Mouse (Mus musculus): Measurements from ENCODE around the gene Unk. TPM values are rescaled to one million over a fixed set of nuclear protein-coding genes. Genes with fewer than 3 reads are reported as not detected.
"Not testable (repeated sequence)": the region's sequence is repeated elsewhere in the genome, so short reads cannot be mapped to it uniquely, and the experiment has no call there.

Unk gene
- polyA plus RNA-seq, 1 experiment, result 21.5 TPM

DNA sequence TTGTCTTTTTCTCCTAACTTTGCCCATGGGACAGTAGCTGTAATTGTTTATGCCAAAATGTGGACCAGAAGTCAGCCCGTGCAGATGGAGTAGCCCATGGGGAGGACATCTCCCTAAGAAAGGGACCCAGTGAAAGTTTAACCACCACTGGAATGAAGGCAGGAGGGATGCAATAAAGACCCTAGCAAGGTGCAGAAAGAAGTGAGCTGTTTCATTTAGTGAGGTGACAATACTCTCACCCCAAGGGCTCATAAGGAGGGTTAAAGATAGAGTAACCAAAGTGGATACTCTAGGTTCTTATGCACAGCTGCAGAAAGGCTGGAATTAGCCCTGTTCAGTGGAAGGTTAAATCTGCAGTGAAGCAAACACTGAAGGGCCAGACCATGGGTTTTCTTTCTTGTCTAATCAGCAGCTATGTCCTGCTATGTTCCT, 10.7 kb upstream of the Unk start:
- 62% methylated on average over 1 of the region's 1 CpGs for WGBS
- H3K27ac ChIP-seq (ENCODE audit: insufficient read depth, low read depth, low read length), result no peak overlapping the region
- no peak for TF ChIP-seq POLR2A (IDR thresholded peaks at IDR 0.05; ENCODE audit: low read depth, low read length)
- no peak for TF ChIP-seq CTCF (IDR thresholded peaks at IDR 0.05; ENCODE audit: extremely low read depth, insufficient read length, insufficient replicate concordance, low read depth, low read length)
- no peaks in the 10 kb centered on the region for H3K27me3 ChIP-seq (ENCODE audit: control insufficient read depth, insufficient read depth, low read length)
- H3K4me3 ChIP-seq (ENCODE audit: low read depth, low read length), result no peak overlapping the region
- H3K36me3 ChIP-seq (ENCODE audit: control insufficient read depth, insufficient read depth, low read length), result peaks cover 20% of the 10 kb centered on the region
- H3K4me1 ChIP-seq (ENCODE audit: control insufficient read depth, insufficient read depth, insufficient read length, low read length), result peaks cover 3% of the 10 kb centered on the region; the same call in 1 of the 2 replicates

DNA sequence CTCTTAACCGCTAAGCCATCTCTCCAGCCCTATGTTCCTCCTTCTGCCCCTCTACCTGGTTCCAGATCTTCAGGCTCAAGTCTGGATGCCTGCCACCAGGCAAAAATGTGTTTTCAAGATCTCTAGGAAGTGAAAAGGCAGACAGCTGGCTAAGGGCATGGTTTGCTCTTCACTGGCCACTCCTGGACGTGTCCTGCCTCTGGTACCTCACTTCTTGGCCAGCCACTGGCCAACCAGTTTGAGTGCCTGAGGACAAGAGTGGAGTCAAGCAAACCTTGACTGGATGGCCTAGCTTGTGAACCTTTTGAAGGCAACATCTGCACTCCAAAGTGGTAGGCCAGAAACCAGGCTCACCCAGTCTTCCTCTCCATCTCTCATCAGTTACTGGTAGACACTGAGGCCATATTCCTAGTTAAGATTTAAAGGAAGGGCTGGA, 10.1 kb upstream of the Unk start:
- 80% methylated on average over 2 of the region's 2 CpGs for WGBS
- no peak overlapping the region for H3K27ac ChIP-seq (ENCODE audit: insufficient read depth, low read depth, low read length)
- no peak for TF ChIP-seq CTCF (IDR thresholded peaks at IDR 0.05; ENCODE audit: extremely low read depth, insufficient read length, insufficient replicate concordance, low read depth, low read length)
- no peak for TF ChIP-seq POLR2A (IDR thresholded peaks at IDR 0.05; ENCODE audit: low read depth, low read length)

GRCm38 (mm10) chr11:116020519-116020922, 9.6 kb upstream of the Unk start:
- 16% methylated on average over 1 of the region's 1 CpGs for WGBS
- Histone ChIP-seq H3K27me3 (ENCODE audit: control insufficient read depth, insufficient read depth, low read length) (no peaks in the 10 kb centered on the region), H3K4me3 (ENCODE audit: low read depth, low read length) (no peak overlapping the region), H3K4me1 (ENCODE audit: control insufficient read depth, insufficient read depth, insufficient read length, low read length) (peaks cover 3% of the 10 kb centered on the region; the same call in 1 of the 2 replicates), H3K27ac (ENCODE audit: insufficient read depth, low read depth, low read length) (no peak overlapping the region), H3K36me3 (ENCODE audit: control insufficient read depth, insufficient read depth, low read length) (peaks cover 20% of the 10 kb centered on the region)
- no peak for TF ChIP-seq POLR2A (IDR thresholded peaks at IDR 0.05; ENCODE audit: low read depth, low read length)
- TF ChIP-seq CTCF (IDR thresholded peaks at IDR 0.05; ENCODE audit: extremely low read depth, insufficient read length, insufficient replicate concordance, low read depth, low read length), result peak; percentile 21; the same call in 1 of the 2 replicates

More for the DNA sequence above, 10.1 kb upstream of the Unk start:
- H3K27me3 ChIP-seq (ENCODE audit: control insufficient read depth, insufficient read depth, low read length), result no peaks in the 10 kb centered on the region
- H3K4me1 ChIP-seq (ENCODE audit: control insufficient read depth, insufficient read depth, insufficient read length, low read length), result peaks cover 3% of the 10 kb centered on the region; the same call in 1 of the 2 replicates
- H3K4me3 ChIP-seq (ENCODE audit: low read depth, low read length), result no peak overlapping the region
- peaks cover 20% of the 10 kb centered on the region for H3K36me3 ChIP-seq (ENCODE audit: control insufficient read depth, insufficient read depth, low read length)

DNA sequence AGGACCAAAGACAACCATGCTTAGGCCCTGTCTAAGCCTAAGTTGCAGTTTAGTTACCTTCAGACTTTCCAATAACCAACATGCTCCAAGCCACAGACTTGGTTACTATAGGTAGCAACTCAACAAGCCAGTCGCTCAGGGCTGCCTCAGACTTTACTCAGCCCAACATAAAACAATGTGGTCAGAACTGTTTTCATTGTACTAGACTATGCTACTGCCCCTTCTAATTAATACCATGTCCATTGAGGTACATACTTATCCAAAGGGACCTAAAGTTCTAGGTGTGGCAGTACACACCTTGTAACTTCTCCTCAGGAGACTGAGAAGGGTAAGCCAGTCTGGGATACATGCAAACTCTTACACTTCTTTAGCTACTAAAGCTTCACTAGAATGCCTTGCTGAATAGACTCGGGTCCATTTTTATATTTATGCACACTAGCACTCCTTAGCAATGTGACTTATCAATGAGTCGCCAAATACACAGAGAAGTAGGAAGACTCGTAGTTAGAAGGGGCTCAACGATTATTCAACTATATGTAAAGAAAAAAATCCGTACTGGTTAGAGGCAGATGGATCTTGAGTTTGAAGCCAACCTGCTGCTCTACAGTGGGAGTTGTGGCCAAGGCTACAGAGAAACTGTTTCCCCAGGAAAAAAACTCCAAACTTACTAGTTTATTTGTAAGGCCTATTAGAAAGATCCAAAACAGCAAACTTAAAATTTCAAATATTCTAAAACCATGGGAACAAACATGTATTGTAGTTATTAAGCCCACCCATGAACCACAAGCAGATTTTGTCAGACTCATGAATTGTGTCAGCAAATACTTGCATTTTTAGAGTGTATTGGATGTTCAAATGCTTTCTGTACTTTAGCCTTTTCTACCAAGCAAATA, 8.5 kb upstream of the Unk start:
- WGBS, result 41% methylated on average over 6 of the region's 6 CpGs
- no peak for TF ChIP-seq POLR2A (IDR thresholded peaks at IDR 0.05; ENCODE audit: low read depth, low read length)
- Histone ChIP-seq H3K27me3 (ENCODE audit: control insufficient read depth, insufficient read depth, low read length) (no peaks in the 10 kb centered on the region), H3K4me1 (ENCODE audit: control insufficient read depth, insufficient read depth, insufficient read length, low read length) (no peaks in the 10 kb centered on the region), H3K27ac (ENCODE audit: insufficient read depth, low read depth, low read length) (no peak overlapping the region), H3K36me3 (ENCODE audit: control insufficient read depth, insufficient read depth, low read length) (peaks cover 20% of the 10 kb centered on the region), H3K4me3 (ENCODE audit: low read depth, low read length) (no peak overlapping the region)

- H3K4me1 ChIP-seq (ENCODE audit: control insufficient read depth, insufficient read depth, insufficient read length, low read length), result no peaks in the 10 kb centered on the region
- H3K36me3 ChIP-seq (ENCODE audit: control insufficient read depth, insufficient read depth, low read length), result peaks cover 20% of the 10 kb centered on the region
- no peak overlapping the region for H3K4me3 ChIP-seq (ENCODE audit: low read depth, low read length)
- no peaks in the 10 kb centered on the region for H3K27me3 ChIP-seq (ENCODE audit: control insufficient read depth, insufficient read depth, low read length)
- 19% methylated on average over 4 of the region's 4 CpGs for WGBS
- TF ChIP-seq POLR2A (IDR thresholded peaks at IDR 0.05; ENCODE audit: low read depth, low read length) (no peak), CTCF (IDR thresholded peaks at IDR 0.05; ENCODE audit: extremely low read depth, insufficient read length, insufficient replicate concordance, low read depth, low read length) (no peak)
- H3K27ac ChIP-seq (ENCODE audit: insufficient read depth, low read depth, low read length), result no peak overlapping the region
Observed at GRCm38 (mm10) chr11:116022256-116022780, 7.8 kb upstream of the Unk start.

GRCm38 (mm10) chr11:116023074-116023770, 6.9 kb upstream of the Unk start:
- peak overlapping the region; percentile 81 for H3K4me3 ChIP-seq (ENCODE audit: low read depth, low read length)
- not testable (repeated sequence) for H3K27me3 ChIP-seq (ENCODE audit: control insufficient read depth, insufficient read depth, low read length); H3K4me1 ChIP-seq (ENCODE audit: control insufficient read depth, insufficient read depth, insufficient read length, low read length)
- H3K27ac ChIP-seq (ENCODE audit: insufficient read depth, low read depth, low read length), result peak overlapping the region; percentile 98
- H3K36me3 ChIP-seq (ENCODE audit: control insufficient read depth, insufficient read depth, low read length), result peaks cover 20% of the 10 kb centered on the region
- WGBS, result under 1% methylated on average over 18 of the region's 18 CpGs

- Histone ChIP-seq H3K4me3 (ENCODE audit: low read depth, low read length) (peak overlapping the region; percentile 81), H3K27ac (ENCODE audit: insufficient read depth, low read depth, low read length) (peak overlapping the region; percentile 98), H3K27me3 (ENCODE audit: control insufficient read depth, insufficient read depth, low read length) (no peaks in the 10 kb centered on the region), H3K4me1 (ENCODE audit: control insufficient read depth, insufficient read depth, insufficient read length, low read length) (no peaks in the 10 kb centered on the region), H3K36me3 (ENCODE audit: control insufficient read depth, insufficient read depth, low read length) (peaks cover 20% of the 10 kb centered on the region)
- TF ChIP-seq POLR2A (IDR thresholded peaks at IDR 0.05; ENCODE audit: low read depth, low read length), result no peak
- TF ChIP-seq CTCF (IDR thresholded peaks at IDR 0.05; ENCODE audit: extremely low read depth, insufficient read length, insufficient replicate concordance, low read depth, low read length), result peak; percentile 72
- under 1% methylated on average over 57 of the region's 57 CpGs for WGBS
Observed at GRCm38 (mm10) chr11:116023771-116024355, 6.3 kb upstream of the Unk start.

Measured in small intestine, adult 2 months (tissue).